Mouse (Mus musculus) R1 (cell line): ENCODE data around the gene Wbp2nl.
A peak's percentile ranks its signal among the peaks of the same experiment; 100 is the strongest.

Experiments
- DNase-seq: peaks from one replicate; pipeline ENCODE4 v3.0.0-alpha.2; 2018; ENCODE audit warnings: low read depth, low spot score

Gene Wbp2nl

GRCm38 (mm10) chr15:82317839-82318238, 19.1 kb downstream of the Wbp2nl start:
- no peak for DNase-seq

- no peak for DNase-seq
Observed at GRCm38 (mm10) chr15:82319613-82320012, 20.9 kb downstream of the Wbp2nl start.

GRCm38 (mm10) chr15:82322195-82322594, 23.4 kb downstream of the Wbp2nl start:
- DNase-seq = no peak

- no peak for DNase-seq
Observed at GRCm38 (mm10) chr15:82325382-82325781, 26.6 kb downstream of the Wbp2nl start.

- no peak for DNase-seq
Observed at GRCm38 (mm10) chr15:82335194-82335593, 36.4 kb downstream of the Wbp2nl start.

- no peak for DNase-seq
Observed at GRCm38 (mm10) chr15:82336629-82337028, 37.9 kb downstream of the Wbp2nl start.

GRCm38 (mm10) chr15:82337875-82338274, 39.1 kb downstream of the Wbp2nl start:
- DNase-seq = no peak

GRCm38 (mm10) chr15:82338593-82339112, 39.9 kb downstream of the Wbp2nl start, which contains the start of the genes Naga, Pheta2 and Smdt1:
Naga (minus strand) TSS chr15:82338925.
Pheta2 (plus strand) TSS chr15:82338942.
Smdt1 (plus strand) TSS chr15:82338959.
- peak; percentile 97 for DNase-seq

GRCm38 (mm10) chr15:82339150-82339549, 40.4 kb downstream of the Wbp2nl start:
- peak; percentile 30 for DNase-seq

- DNase-seq = no peak
Observed at GRCm38 (mm10) chr15:82339634-82340254, 41.0 kb downstream of the Wbp2nl start.

GRCm38 (mm10) chr15:82340414-82341035, 41.8 kb downstream of the Wbp2nl start:
- peak; percentile 36 for DNase-seq

GRCm38 (mm10) chr15:82341036-82341501, 42.3 kb downstream of the Wbp2nl start:
- no peak for DNase-seq

- DNase-seq = no peak
Observed at GRCm38 (mm10) chr15:82341675-82342542, 43.2 kb downstream of the Wbp2nl start.

- no peak for DNase-seq
Observed at GRCm38 (mm10) chr15:82342543-82342935, 43.8 kb downstream of the Wbp2nl start.

GRCm38 (mm10) chr15:82343368-82344287, 44.9 kb downstream of the Wbp2nl start:
- no peak for DNase-seq

GRCm38 (mm10) chr15:82344971-82345370, 46.2 kb downstream of the Wbp2nl start:
- no peak for DNase-seq

- peak; percentile 99 for DNase-seq
Observed at GRCm38 (mm10) chr15:82345820-82346470, 47.2 kb downstream of the Wbp2nl start.

GRCm38 (mm10) chr15:82346580-82347302, 48.0 kb downstream of the Wbp2nl start:
- no peak for DNase-seq

- no peak for DNase-seq
Observed at GRCm38 (mm10) chr15:82347303-82347676, 48.5 kb downstream of the Wbp2nl start.

GRCm38 (mm10) chr15:82347852-82348251, 49.1 kb downstream of the Wbp2nl start:
- DNase-seq = no peak
